Mouse (Mus musculus): ENCODE results near the gene 6820408C15Rik. TPM values are rescaled to one million over a fixed set of nuclear protein-coding genes. Genes with fewer than 3 reads are reported as not detected.
A peak's percentile ranks its signal among the peaks of the same experiment; 100 is the strongest.
"Not testable (repeated sequence)": the region's sequence is repeated elsewhere in the genome, so short reads cannot be mapped to it uniquely, and the experiment has no call there.

6820408C15Rik gene
- polyA plus RNA-seq, 1 experiment: not detected

DNA sequence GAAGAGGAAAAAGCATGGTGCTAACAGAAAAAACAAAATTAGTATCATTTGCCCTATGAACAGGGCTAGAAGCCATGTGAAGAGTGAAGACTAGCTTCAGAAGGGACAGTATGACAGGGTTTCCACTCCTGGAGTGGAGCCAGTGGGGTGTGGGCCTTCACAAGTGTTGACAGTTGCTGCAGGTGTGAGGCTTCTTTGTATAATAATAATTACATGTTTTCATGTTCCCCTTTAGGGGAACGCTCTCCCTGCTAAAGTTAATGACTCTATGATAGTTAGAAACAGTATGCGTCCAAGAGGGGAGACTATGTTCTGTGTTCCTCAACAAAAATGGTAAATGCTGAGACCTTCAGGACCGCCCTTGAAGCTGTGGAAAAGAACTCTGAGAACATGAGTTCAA is 399 bp downstream of the 6820408C15Rik start:
- H3K9me3 ChIP-seq (ENCODE audit: control insufficient read depth, low read length): peaks cover 11% of the 10 kb centered on the region
- peaks cover 21% of the 10 kb centered on the region for H3K36me3 ChIP-seq (ENCODE audit: control insufficient read depth)
- H3K27me3 ChIP-seq (ENCODE audit: control insufficient read depth): no peaks in the 10 kb centered on the region
- peak overlapping the region; percentile 90 for H3K4me3 ChIP-seq (replicated peaks)
- no peak for TF ChIP-seq TAL1 (IDR thresholded peaks at IDR 0.05; ENCODE audit: low read length)
- no peak for TF ChIP-seq GATA1 (IDR thresholded peaks at IDR 0.05; ENCODE audit: low read length)
- peaks cover 45% of the 10 kb centered on the region for H3K4me1 ChIP-seq (ENCODE audit: control insufficient read depth)

DNA sequence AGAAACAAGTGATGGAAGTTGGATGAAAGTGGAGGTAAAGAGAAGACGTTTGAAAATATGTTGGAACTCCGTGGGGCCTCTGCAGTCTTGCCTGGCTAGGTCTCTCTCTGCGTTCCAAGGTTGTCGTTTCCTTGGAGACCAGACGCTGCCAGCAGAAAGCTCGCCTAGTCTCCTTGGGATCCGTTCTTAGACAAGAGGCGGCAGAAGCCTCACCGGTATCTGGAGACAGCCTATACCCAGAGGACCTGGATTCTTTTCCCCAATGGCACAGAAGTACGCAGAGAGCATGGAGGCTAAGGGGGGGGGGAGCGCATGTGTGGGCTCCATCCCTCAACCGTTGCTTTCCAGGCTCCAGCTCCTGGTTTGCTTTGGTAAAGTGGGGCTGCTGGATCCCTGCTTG is 12.1 kb downstream of the 6820408C15Rik start:
- no peaks in the 10 kb centered on the region for H3K9me3 ChIP-seq (ENCODE audit: control insufficient read depth, low read length)
- no peaks in the 10 kb centered on the region for H3K36me3 ChIP-seq (ENCODE audit: control insufficient read depth)
- H3K27me3 ChIP-seq (ENCODE audit: control insufficient read depth): peaks cover 2% of the 10 kb centered on the region; the same call in 1 of the 2 replicates
- TF ChIP-seq GATA1 (IDR thresholded peaks at IDR 0.05; ENCODE audit: low read length): no peak
- TF ChIP-seq TAL1 (IDR thresholded peaks at IDR 0.05; ENCODE audit: low read length): no peak
- no peaks in the 10 kb centered on the region for H3K4me1 ChIP-seq (ENCODE audit: control insufficient read depth)
- no peak overlapping the region for H3K4me3 ChIP-seq (replicated peaks)

DNA sequence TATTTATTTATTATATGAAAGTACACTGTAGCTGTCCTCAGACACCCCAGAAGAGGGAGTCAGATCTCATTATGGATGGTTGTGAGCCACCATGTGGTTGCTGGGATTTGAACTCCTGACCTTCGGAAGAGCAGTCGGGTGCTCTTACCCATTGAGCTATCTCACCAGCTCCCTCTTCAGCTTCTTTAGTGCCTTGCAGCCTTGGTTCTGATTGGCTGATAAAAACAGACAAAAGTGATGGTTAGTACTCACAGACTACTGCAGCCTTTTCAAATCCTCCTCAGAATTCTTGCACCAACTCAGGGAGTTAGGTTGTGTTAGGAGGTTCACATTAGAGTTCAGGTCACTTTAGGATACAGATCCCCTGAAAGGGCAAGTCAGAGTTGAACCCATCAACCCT is 13.1 kb downstream of the 6820408C15Rik start:
- H3K4me1 ChIP-seq (ENCODE audit: control insufficient read depth); H3K36me3 ChIP-seq (ENCODE audit: control insufficient read depth); H3K27me3 ChIP-seq (ENCODE audit: control insufficient read depth); H3K4me3 ChIP-seq (replicated peaks); H3K9me3 ChIP-seq (ENCODE audit: control insufficient read depth, low read length): not testable (repeated sequence)

DNA sequence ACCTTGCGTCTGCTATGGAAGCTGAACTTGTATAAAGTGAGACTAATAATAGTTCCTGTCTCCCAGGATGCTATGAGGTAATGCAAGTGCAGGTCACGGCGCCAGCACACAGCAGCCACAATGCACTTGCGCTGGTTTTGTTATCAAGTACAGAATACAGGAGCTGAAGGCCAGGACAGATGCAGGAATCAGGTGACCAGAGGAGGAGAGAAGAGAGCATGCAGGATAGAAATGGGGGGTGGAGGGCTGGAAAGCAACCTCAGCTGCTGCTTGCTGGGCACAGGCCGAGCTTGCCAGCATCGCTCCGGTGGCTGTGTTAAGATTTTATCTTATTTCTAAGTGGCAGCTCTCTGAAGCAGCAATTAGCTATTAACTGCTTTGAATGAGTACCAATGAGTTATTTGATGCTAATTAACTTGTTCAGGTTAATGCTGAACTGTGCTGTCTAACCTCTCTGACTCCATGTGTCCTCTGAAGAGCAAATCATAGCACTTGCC is 21.1 kb downstream of the 6820408C15Rik start:
- Histone ChIP-seq H3K4me1 (ENCODE audit: control insufficient read depth) (peaks cover 9% of the 10 kb centered on the region), H3K4me3 (replicated peaks) (no peak overlapping the region), H3K27me3 (ENCODE audit: control insufficient read depth) (no peaks in the 10 kb centered on the region), H3K9me3 (ENCODE audit: control insufficient read depth, low read length) (no peaks in the 10 kb centered on the region), H3K36me3 (ENCODE audit: control insufficient read depth) (no peaks in the 10 kb centered on the region)
- TF ChIP-seq GATA1 (IDR thresholded peaks at IDR 0.05; ENCODE audit: low read length) (no peak), TAL1 (IDR thresholded peaks at IDR 0.05; ENCODE audit: low read length) (no peak)

DNA sequence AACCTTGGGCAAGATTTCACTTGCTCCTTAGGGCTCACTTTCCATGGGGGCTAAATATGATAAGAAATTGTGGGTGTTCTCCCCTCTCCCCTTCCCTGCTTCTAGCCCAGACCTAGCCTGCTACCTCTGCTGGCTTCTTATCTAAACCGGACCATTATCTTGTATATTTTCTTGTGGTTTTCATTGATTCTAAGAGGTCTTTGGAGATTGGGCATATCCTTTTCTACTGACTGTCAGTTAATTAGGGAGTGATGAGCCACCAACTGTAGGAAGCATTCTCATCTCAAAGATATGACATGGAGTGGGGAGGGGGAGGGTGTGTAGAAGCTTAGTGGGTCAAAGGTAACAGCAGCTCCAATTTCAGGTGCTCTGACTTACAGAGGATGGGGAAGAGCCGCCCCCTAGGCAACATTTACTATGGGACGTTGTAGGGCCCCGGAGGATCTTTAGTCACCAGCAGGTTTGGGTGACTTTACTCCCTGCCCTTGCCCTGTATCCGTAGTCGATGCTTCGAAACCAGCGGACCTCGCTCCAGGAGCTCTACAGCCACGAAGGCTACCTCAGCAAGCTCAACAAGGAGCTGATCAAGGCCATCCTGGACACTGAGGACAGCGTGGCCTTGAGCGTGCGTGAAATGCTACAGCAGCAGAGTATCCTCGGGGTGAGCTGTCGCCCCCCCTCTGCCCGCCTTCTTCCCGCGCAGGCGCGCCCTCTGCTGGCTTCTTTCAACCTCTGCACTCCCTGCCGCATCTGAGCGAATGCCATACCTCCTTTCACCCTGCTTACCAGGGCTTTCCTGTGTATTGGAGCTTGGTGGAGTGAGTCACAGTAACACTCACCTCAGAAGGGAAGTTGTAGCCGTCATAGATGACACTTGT is 21.8 kb downstream of the 6820408C15Rik start:
- peaks cover 9% of the 10 kb centered on the region for H3K4me1 ChIP-seq (ENCODE audit: control insufficient read depth)
- peak overlapping the region; percentile 60 for H3K4me3 ChIP-seq (replicated peaks)
- H3K27me3 ChIP-seq (ENCODE audit: control insufficient read depth): no peaks in the 10 kb centered on the region
- H3K9me3 ChIP-seq (ENCODE audit: control insufficient read depth, low read length): no peaks in the 10 kb centered on the region
- TF ChIP-seq TAL1 (IDR thresholded peaks at IDR 0.05; ENCODE audit: low read length) (no peak), GATA1 (IDR thresholded peaks at IDR 0.05; ENCODE audit: low read length) (no peak)
- H3K36me3 ChIP-seq (ENCODE audit: control insufficient read depth): no peaks in the 10 kb centered on the region

DNA sequence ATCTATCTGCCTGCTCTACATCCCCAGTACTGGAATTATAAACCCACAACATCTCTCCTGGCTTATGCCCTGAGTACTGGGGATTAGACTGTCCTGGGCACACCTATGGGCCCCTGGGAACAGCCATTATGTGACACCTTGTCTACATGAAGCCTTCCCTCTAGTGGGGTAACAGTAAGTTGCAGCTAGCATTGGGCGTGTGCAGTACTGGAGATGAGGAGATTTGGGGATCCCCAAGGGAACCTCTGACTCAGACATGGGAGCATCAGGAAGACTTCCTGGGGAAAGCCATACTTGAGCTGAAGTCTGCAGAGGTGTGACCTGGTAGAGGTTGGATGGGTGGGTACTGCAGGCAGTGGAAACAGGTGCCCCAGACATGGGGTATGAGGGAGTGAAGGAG is 23.6 kb downstream of the 6820408C15Rik start:
- H3K4me1 ChIP-seq (ENCODE audit: control insufficient read depth): peaks cover 9% of the 10 kb centered on the region
- no peak for TF ChIP-seq GATA1 (IDR thresholded peaks at IDR 0.05; ENCODE audit: low read length)
- TF ChIP-seq TAL1 (IDR thresholded peaks at IDR 0.05; ENCODE audit: low read length): no peak
- no peaks in the 10 kb centered on the region for H3K36me3 ChIP-seq (ENCODE audit: control insufficient read depth)
- no peak overlapping the region for H3K4me3 ChIP-seq (replicated peaks)
- no peaks in the 10 kb centered on the region for H3K27me3 ChIP-seq (ENCODE audit: control insufficient read depth)
- H3K9me3 ChIP-seq (ENCODE audit: control insufficient read depth, low read length): no peaks in the 10 kb centered on the region

DNA sequence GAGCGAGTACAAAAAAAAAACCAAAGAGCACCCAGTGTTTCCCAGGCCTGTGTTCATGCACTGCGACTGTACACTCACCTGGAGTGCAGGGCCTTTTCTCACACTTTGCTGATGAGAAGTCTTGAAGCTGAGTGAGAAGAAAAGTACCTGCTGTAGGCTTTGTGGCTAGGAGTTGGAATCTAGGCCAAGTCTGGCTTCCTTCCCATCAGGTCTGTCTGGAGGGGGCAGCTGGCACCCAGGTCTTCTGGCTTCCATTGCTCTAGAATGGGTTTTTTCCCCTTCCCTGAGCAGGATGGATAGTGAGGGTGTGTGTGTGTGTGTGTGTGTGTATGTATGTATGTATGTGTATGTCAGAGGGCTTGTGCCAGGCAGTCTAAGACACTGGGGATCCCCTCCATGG is 24.4 kb downstream of the 6820408C15Rik start:
- Histone ChIP-seq H3K4me1 (ENCODE audit: control insufficient read depth) (peaks cover 9% of the 10 kb centered on the region), H3K4me3 (replicated peaks) (no peak overlapping the region), H3K36me3 (ENCODE audit: control insufficient read depth) (no peaks in the 10 kb centered on the region), H3K9me3 (ENCODE audit: control insufficient read depth, low read length) (no peaks in the 10 kb centered on the region), H3K27me3 (ENCODE audit: control insufficient read depth) (no peaks in the 10 kb centered on the region)
- no peak for TF ChIP-seq GATA1 (IDR thresholded peaks at IDR 0.05; ENCODE audit: low read length)
- no peak for TF ChIP-seq TAL1 (IDR thresholded peaks at IDR 0.05; ENCODE audit: low read length)

DNA sequence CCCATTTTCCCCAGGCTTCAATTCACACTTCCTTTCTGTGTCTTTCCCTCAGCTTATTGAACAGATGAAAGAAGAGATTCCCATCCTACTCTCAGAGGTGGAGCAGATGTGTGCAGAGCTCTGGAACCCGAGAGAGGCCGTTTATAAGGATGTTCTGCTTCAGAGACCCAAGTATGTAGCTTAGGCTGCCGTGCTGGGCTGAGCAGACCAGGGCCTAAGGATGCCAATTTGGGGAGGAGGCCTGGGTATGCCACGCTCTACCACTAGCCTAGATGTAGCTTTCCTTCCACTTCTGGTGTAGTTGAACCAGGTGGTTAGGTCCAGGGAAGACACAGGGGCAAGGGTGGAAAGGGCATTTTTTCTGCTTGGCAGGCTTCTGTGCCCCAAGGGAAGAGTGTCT is 26.9 kb downstream of the 6820408C15Rik start:
- no peaks in the 10 kb centered on the region for H3K36me3 ChIP-seq (ENCODE audit: control insufficient read depth)
- H3K4me3 ChIP-seq (replicated peaks): no peak overlapping the region
- H3K4me1 ChIP-seq (ENCODE audit: control insufficient read depth): peaks cover 6% of the 10 kb centered on the region
- TF ChIP-seq GATA1 (IDR thresholded peaks at IDR 0.05; ENCODE audit: low read length): no peak
- no peak for TF ChIP-seq TAL1 (IDR thresholded peaks at IDR 0.05; ENCODE audit: low read length)
- H3K27me3 ChIP-seq (ENCODE audit: control insufficient read depth): no peaks in the 10 kb centered on the region
- no peaks in the 10 kb centered on the region for H3K9me3 ChIP-seq (ENCODE audit: control insufficient read depth, low read length)

DNA sequence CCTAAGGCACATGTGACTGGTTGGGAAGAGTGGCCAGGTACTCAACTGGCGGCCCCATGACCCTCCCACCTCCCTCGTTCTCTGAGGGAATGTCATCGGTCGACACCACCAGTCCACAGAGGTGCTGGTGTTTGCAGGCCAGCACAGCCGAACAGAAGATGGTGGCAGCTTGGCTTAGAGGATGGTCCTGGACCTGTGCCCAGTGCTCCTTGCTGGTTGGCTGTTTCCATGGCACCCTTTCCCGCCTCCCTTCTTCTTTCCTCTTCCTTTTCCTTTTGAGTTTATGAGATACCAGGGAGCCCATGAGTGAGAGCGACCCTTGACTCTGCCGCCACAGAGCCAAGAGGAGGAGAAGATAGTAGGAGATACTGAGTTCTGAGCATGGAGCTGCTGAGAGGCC is 27.9 kb downstream of the 6820408C15Rik start:
- TF ChIP-seq GATA1 (IDR thresholded peaks at IDR 0.05; ENCODE audit: low read length) (no peak), TAL1 (IDR thresholded peaks at IDR 0.05; ENCODE audit: low read length) (no peak)
- H3K36me3 ChIP-seq (ENCODE audit: control insufficient read depth): no peaks in the 10 kb centered on the region
- H3K4me3 ChIP-seq (replicated peaks): no peak overlapping the region

More for the DNA sequence above, 27.9 kb downstream of the 6820408C15Rik start:
- no peaks in the 10 kb centered on the region for H3K9me3 ChIP-seq (ENCODE audit: control insufficient read depth, low read length)
- peaks cover 3% of the 10 kb centered on the region for H3K4me1 ChIP-seq (ENCODE audit: control insufficient read depth)
- no peaks in the 10 kb centered on the region for H3K27me3 ChIP-seq (ENCODE audit: control insufficient read depth)
